Mouse (Mus musculus): ENCODE measurements around the gene Crct1.

DNA sequence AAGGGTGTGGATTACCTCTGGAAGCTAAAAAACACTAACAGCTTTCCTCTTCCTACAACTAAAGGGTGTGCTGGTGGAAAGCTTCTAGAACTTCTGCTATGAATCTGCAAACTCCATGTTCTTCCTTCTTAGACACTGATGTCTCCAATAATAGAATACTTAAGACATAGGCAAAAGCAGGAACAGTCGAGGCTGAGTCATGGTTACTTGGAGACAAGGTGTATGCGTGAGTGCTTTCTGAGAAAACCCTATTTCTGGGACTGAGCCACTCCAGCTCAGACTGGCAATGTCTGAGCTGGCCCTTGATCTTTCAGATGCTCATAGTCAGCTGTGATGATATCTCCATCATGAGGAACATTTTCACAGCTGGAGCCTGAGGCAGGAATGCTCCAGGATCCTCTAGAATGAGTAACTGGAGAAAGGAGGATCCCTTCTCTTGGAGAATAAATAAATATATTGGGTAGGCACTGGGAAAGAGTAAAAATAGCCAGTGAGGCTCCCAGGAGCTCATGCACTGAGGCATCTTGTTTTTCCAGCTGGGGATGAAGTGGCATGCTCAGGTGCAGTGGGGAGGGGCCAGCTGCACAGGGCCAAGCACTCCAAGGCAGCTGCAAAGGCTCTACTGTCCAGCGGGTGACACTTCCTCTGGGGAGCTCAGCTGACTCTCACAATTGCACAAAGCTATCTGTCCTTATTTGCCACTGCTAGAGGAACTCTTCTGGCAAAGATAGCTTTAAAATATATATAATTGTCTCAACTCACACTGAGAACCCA lies 8.1 kb upstream of the Crct1 start:
- TF ChIP-seq CTCF (IDR thresholded peaks at IDR 0.05), result no peak
- TF ChIP-seq POLR2A (IDR thresholded peaks at IDR 0.05; ENCODE audit: insufficient read depth, low read depth, low read length), result no peak
